Mouse (Mus musculus): Measurements from ENCODE around the gene Katnb1. TPM values are rescaled to one million over a fixed set of nuclear protein-coding genes. Genes with fewer than 3 reads are reported as not detected.

Katnb1 gene
- polyA plus RNA-seq, 1 experiment from 2014 or later = 21.1 TPM

GRCm38 (mm10) chr8:95058661-95059060 lies 22.3 kb upstream of the Katnb1 start:
- Histone ChIP-seq H3K27ac (no peak overlapping the region), H3K36me3 (no peaks in the 10 kb centered on the region), H3K4me2 (no peak overlapping the region), H3K4me1 (no peaks in the 10 kb centered on the region), H3K4me3 (no peak overlapping the region), H3K27me3 (no peaks in the 10 kb centered on the region), H3K9ac (no peak overlapping the region), H3K9me3 (no peaks in the 10 kb centered on the region)
- no peak for ATAC-seq (ENCODE audit: insufficient number of reproducible peaks, low FRiP score, low TSS enrichment, low read depth)
- WGBS = 69% methylated on average over 6 of the region's 6 CpGs

GRCm38 (mm10) chr8:95059812-95060533 lies 21.0 kb upstream of the Katnb1 start:
- no peak overlapping the region for H3K9ac ChIP-seq
- H3K4me1 ChIP-seq = no peaks in the 10 kb centered on the region
- H3K4me2 ChIP-seq = no peak overlapping the region
- 70% methylated on average over 6 of the region's 6 CpGs for WGBS
- H3K4me3 ChIP-seq = no peak overlapping the region
- no peaks in the 10 kb centered on the region for H3K36me3 ChIP-seq
- no peak overlapping the region for H3K27ac ChIP-seq
- H3K27me3 ChIP-seq = no peaks in the 10 kb centered on the region
- ATAC-seq (ENCODE audit: insufficient number of reproducible peaks, low FRiP score, low TSS enrichment, low read depth) = no peak
- no peaks in the 10 kb centered on the region for H3K9me3 ChIP-seq

DNA sequence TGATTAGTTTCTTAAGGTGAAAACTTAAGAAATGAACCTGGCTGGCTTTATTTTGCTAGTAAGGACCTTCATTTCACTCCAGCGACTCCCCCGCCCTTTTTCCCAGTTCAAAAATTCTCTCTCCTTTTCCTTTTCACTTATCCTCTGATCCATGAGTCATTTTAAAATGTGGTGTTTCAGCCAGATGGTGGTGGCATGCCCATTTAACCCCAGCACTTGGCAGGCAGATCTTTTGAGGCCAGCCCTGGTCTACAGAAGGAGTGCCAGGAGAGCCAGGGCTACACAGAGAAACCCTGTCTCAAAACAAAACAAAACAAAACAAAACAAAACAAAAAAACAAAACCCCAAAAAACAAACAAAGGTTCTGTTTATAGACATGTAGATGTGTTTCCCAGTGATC lies 16.5 kb upstream of the Katnb1 start:
- Histone ChIP-seq H3K27ac (no peak overlapping the region), H3K27me3 (no peaks in the 10 kb centered on the region), H3K9me3 (no peaks in the 10 kb centered on the region), H3K4me1 (no peaks in the 10 kb centered on the region), H3K36me3 (no peaks in the 10 kb centered on the region), H3K9ac (no peak overlapping the region), H3K4me3 (no peak overlapping the region), H3K4me2 (no peak overlapping the region)
- 93% methylated on average over 2 of the region's 2 CpGs for WGBS
- ATAC-seq (ENCODE audit: insufficient number of reproducible peaks, low FRiP score, low TSS enrichment, low read depth) = no peak

- H3K9me3 ChIP-seq = no peaks in the 10 kb centered on the region
- 49% methylated on average over 3 of the region's 3 CpGs for WGBS
- H3K9ac ChIP-seq = no peak overlapping the region
- no peaks in the 10 kb centered on the region for H3K4me1 ChIP-seq
- no peak overlapping the region for H3K4me2 ChIP-seq
- H3K27ac ChIP-seq = no peak overlapping the region
- no peak overlapping the region for H3K4me3 ChIP-seq
- no peaks in the 10 kb centered on the region for H3K27me3 ChIP-seq
- ATAC-seq (ENCODE audit: insufficient number of reproducible peaks, low FRiP score, low TSS enrichment, low read depth) = no peak
- H3K36me3 ChIP-seq = no peaks in the 10 kb centered on the region
Measured at GRCm38 (mm10) chr8:95067582-95067981, 13.4 kb upstream of the Katnb1 start.

- no peaks in the 10 kb centered on the region; the same call in 1 of the 2 replicates for H3K27me3 ChIP-seq
- H3K27ac ChIP-seq = no peak overlapping the region
- H3K4me3 ChIP-seq = no peak overlapping the region
- no peak overlapping the region for H3K9ac ChIP-seq
- ATAC-seq (ENCODE audit: insufficient number of reproducible peaks, low FRiP score, low TSS enrichment, low read depth) = no peak
- H3K36me3 ChIP-seq = no peaks in the 10 kb centered on the region
- 74% methylated on average over 3 of the region's 3 CpGs for WGBS
- H3K9me3 ChIP-seq = no peaks in the 10 kb centered on the region
- H3K4me1 ChIP-seq = peaks cover 3% of the 10 kb centered on the region; the same call in 1 of the 2 replicates
- no peak overlapping the region for H3K4me2 ChIP-seq
Measured at GRCm38 (mm10) chr8:95075504-95075903, 5.5 kb upstream of the Katnb1 start.

DNA sequence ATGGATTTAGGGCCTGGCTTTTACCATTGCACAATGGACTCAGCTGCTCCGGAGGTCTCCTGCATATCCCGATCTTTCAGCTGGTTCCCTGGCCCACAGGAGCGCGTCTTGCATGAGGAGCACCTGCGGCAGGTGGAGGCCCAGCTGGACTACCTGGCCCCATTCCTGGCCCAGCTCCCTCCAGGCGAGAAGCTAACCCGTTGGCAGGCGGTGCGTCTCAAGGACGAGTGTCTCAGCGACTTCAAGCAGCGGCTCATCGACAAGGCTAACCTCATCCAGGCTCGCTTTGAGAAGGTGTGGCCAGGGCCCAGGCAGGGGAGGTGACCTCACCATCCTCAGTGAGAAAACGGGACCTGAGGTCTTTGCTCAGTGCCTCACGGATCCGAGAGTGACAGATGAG lies 4.8 kb upstream of the Katnb1 start:
- no peaks in the 10 kb centered on the region for H3K9me3 ChIP-seq
- WGBS = 77% methylated on average over 17 of the region's 17 CpGs
- no peak overlapping the region for H3K4me2 ChIP-seq
- no peaks in the 10 kb centered on the region; the same call in 1 of the 2 replicates for H3K27me3 ChIP-seq
- no peak overlapping the region for H3K9ac ChIP-seq
- ATAC-seq (ENCODE audit: insufficient number of reproducible peaks, low FRiP score, low TSS enrichment, low read depth) = no peak
- H3K4me1 ChIP-seq = peaks cover 3% of the 10 kb centered on the region; the same call in 1 of the 2 replicates
- no peaks in the 10 kb centered on the region for H3K36me3 ChIP-seq
- no peak overlapping the region for H3K4me3 ChIP-seq
- no peak overlapping the region for H3K27ac ChIP-seq

DNA sequence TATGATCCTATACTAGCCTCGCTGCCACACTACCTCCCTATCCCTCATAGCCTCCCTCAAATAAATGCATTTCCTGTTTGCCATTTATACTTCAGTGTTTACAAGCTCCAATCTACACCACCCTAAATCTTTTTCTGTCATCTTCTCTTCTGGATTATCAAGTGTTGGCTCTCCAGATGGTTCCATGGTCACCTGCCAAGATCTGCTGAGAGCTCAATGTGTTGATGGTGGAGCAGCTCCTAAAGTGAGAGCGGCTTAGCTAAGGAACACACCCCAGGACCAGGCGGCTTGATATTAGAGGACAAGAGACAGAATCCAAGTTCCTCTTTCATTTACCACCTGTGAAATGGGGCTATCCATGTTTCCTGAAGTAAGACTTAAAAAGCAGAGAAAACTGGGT lies 2.9 kb upstream of the Katnb1 start:
- Histone ChIP-seq H3K36me3 (peaks cover 4% of the 10 kb centered on the region; the same call in 1 of the 2 replicates), H3K27me3 (no peaks in the 10 kb centered on the region; the same call in 1 of the 2 replicates), H3K4me2 (no peak overlapping the region), H3K9me3 (no peaks in the 10 kb centered on the region), H3K4me3 (no peak overlapping the region), H3K4me1 (peaks cover 15% of the 10 kb centered on the region), H3K27ac (no peak overlapping the region), H3K9ac (no peak overlapping the region)
- WGBS = 83% methylated on average over 3 of the region's 3 CpGs
- no peak for ATAC-seq (ENCODE audit: insufficient number of reproducible peaks, low FRiP score, low TSS enrichment, low read depth)

GRCm38 (mm10) chr8:95079305-95079704 lies 1.7 kb upstream of the Katnb1 start:
- WGBS = 83% methylated on average over 4 of the region's 4 CpGs
- no peak overlapping the region for H3K27ac ChIP-seq
- no peak overlapping the region for H3K4me2 ChIP-seq
- no peak overlapping the region for H3K9ac ChIP-seq
- H3K27me3 ChIP-seq = no peaks in the 10 kb centered on the region; the same call in 1 of the 2 replicates
- no peak for ATAC-seq (ENCODE audit: insufficient number of reproducible peaks, low FRiP score, low TSS enrichment, low read depth)
- no peaks in the 10 kb centered on the region for H3K9me3 ChIP-seq
- peaks cover 15% of the 10 kb centered on the region for H3K4me1 ChIP-seq
- peaks cover 14% of the 10 kb centered on the region for H3K36me3 ChIP-seq
- no peak overlapping the region for H3K4me3 ChIP-seq

DNA sequence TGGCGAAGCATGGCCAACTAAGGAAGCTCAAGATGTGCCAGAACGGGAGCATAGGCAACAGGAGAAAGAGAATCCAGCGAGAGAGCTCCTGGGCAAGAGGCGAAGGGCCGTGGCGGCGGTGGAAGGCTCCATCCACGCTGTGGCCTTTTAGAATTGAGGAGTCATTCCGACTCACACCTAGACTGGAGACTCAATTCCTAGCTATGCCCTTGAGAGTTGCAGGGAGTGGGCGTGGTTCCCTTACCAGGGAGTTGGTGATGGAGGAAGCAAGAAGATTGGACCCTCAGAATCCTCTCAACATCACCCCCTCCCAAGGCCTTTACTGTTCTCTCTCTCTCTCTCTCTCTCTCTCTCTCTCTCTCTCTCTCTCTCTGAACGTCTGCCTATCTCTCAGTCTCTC lies 664 bp downstream of the Katnb1 start:
- peak overlapping the region; percentile 89 for H3K4me2 ChIP-seq
- H3K27ac ChIP-seq = peak overlapping the region; percentile 82
- H3K36me3 ChIP-seq = peaks cover 32% of the 10 kb centered on the region
- no peaks in the 10 kb centered on the region for H3K9me3 ChIP-seq
- WGBS = 6% methylated on average over 11 of the region's 11 CpGs
- peak overlapping the region; percentile 50 for H3K9ac ChIP-seq
- H3K4me1 ChIP-seq = peaks cover 15% of the 10 kb centered on the region
- ATAC-seq (ENCODE audit: insufficient number of reproducible peaks, low FRiP score, low TSS enrichment, low read depth) = no peak
- H3K4me3 ChIP-seq = peak overlapping the region; percentile 84
- H3K27me3 ChIP-seq = no peaks in the 10 kb centered on the region; the same call in 1 of the 2 replicates

- no peak overlapping the region for H3K4me3 ChIP-seq
- no peaks in the 10 kb centered on the region for H3K9me3 ChIP-seq
- H3K27me3 ChIP-seq = no peaks in the 10 kb centered on the region
- H3K27ac ChIP-seq = no peak overlapping the region
- peaks cover 15% of the 10 kb centered on the region for H3K4me1 ChIP-seq
- WGBS = 81% methylated on average over 4 of the region's 4 CpGs
- H3K4me2 ChIP-seq = no peak overlapping the region
- ATAC-seq (ENCODE audit: insufficient number of reproducible peaks, low FRiP score, low TSS enrichment, low read depth) = no peak
- peaks cover 53% of the 10 kb centered on the region for H3K36me3 ChIP-seq
- no peak overlapping the region for H3K9ac ChIP-seq
Measured at GRCm38 (mm10) chr8:95084261-95084660, 3.3 kb downstream of the Katnb1 start.

DNA sequence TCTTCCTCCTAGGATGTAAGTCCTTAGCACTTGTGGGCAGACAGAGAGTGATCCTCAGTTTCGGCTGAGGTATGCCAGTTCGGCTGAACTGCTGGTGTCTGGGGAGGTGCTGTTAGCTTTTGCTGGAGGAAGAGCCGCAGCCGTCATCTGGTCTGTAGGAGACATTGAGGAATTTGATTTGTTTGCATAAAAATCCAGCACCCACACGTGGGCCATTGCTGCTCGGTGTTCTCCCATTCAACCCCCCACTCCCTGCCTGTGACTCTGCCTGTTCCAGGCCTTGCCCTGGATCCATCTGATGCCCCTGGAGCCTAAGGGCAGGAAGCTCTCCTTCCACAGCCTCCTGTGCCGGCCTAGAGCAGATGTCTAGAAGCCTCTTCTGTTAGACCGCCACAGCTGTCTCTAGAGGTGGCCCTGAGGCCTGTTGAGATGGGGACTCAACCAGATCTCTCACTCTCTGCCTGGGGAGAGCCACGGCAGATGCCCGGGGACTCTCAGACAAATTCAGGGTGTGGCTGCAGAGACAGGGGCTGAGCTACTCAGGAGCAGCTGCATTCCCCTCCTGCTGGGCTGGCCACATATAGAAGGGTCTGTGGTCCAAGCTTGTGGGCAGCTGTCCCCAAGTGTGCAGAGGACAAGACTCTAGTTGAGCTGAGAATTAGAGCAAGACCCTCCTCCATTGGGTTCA lies 3.9 kb downstream of the Katnb1 start:
- Histone ChIP-seq H3K4me1 (peaks cover 15% of the 10 kb centered on the region), H3K4me2 (no peak overlapping the region), H3K36me3 (peaks cover 58% of the 10 kb centered on the region), H3K27me3 (no peaks in the 10 kb centered on the region), H3K9ac (no peak overlapping the region), H3K9me3 (no peaks in the 10 kb centered on the region), H3K4me3 (no peak overlapping the region), H3K27ac (no peak overlapping the region)
- ATAC-seq (ENCODE audit: insufficient number of reproducible peaks, low FRiP score, low TSS enrichment, low read depth) = no peak
- 84% methylated on average over 10 of the region's 10 CpGs for WGBS

DNA sequence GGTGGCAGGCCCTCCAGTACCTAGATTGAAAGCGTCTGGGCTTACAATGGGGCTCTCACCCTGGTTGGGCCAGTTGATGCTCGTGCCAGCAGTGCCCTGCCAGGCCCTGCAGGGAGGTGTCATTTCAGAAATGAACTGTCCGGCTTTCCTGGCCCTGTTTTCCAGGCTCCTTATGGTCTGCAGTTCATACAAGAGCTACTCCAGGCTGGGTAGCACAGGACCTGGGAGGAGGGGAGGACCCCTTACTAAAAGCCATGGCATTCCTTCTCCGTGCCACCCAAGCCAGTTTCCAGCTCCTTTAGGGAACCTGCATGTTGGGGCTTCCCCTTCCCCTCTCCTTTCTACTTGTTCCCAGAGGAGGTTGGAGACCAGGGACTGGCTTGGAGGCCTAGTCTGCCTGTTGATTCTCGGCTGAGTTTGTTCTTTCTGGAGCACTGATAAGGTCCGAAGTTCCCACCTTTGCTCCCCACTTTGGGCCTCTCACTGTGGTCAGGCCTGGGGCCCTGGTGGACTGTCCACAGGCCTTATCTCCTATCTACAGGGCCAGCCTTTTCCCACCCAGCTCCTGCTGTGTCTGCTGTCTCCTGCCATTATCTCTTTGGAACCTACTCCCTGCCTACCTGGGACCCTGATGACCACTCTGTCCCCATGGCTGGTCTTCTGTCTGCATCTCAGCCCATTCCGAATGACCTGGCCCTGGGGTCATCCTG lies 4.6 kb downstream of the Katnb1 start:
- Histone ChIP-seq H3K4me3 (no peak overlapping the region), H3K9ac (no peak overlapping the region), H3K27me3 (no peaks in the 10 kb centered on the region), H3K9me3 (no peaks in the 10 kb centered on the region), H3K36me3 (peaks cover 65% of the 10 kb centered on the region), H3K4me1 (peaks cover 12% of the 10 kb centered on the region), H3K4me2 (no peak overlapping the region), H3K27ac (no peak overlapping the region)
- WGBS = 80% methylated on average over 7 of the region's 7 CpGs
- no peak for ATAC-seq (ENCODE audit: insufficient number of reproducible peaks, low FRiP score, low TSS enrichment, low read depth)
